Mouse (Mus musculus): ENCODE measurements at regions not wholly inside any gene's neighbourhood (a gene's known extent, or its start where the extent isn't known, plus 50 kb on each side); places are given as distances from the start of the nearest gene placed in this dataset.

DNA sequence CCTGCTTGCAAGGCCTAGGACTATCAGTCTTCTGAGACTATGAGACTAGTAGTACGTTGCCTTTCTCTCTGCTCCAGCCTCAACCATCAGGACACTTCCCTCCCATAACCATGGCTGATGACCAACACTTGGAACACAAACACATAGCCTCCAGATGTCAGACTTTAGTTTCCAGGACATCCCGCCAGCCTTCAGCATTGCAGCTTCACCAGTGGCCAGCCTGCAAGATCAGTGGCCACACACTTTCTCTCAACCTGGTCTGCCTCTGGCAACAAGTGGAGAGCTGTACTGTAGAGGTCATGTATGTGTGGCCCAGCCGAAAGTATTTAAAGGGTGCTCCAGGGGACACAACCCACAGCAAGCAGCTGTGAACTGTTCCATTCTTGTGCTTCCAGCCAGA is 124.8 kb upstream of the Habp2 start:
- TF ChIP-seq CTCF (IDR thresholded peaks at IDR 0.05; ENCODE audit: borderline replicate concordance, insufficient read depth, low read depth, low read length) (no peak), POLR2A (IDR thresholded peaks at IDR 0.05; ENCODE audit: borderline replicate concordance, insufficient read depth, low read length) (no peak)

All from cerebellum, adult 2 months (tissue).